Mouse (Mus musculus) c-Kit-positive CD71-negative TER-119-negative erythroid progenitor cells, embryonic 14.5 days (primary cell): ENCODE results near the gene Itpr1.

ENCODE experiments used
- DNase-seq: peaks from one replicate; pipeline ENCODE4 v3.0.0-alpha.2; 2013; ENCODE audit warnings: low read depth

The Itpr1 gene

DNA sequence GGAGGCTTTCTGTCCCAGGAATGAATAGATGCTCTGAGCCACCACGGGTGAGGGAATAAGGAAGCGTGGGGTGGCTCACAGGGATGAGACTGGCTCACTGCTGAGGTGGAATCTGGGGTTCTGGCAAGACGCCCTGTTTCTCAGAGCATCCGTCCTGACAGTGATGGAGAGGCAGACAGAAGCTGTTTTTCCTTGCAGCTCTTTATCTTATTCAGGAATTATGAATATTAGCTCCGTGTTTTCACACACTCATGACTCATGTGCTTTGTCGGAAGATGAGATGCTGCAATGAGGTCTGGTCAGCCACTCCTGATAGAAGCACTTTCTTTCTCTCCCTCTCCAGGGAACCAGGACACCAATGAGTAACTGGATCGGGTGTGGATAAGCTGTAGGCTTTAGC, 231.5 kb downstream of the Itpr1 start:
- DNase-seq = no peak

DNA sequence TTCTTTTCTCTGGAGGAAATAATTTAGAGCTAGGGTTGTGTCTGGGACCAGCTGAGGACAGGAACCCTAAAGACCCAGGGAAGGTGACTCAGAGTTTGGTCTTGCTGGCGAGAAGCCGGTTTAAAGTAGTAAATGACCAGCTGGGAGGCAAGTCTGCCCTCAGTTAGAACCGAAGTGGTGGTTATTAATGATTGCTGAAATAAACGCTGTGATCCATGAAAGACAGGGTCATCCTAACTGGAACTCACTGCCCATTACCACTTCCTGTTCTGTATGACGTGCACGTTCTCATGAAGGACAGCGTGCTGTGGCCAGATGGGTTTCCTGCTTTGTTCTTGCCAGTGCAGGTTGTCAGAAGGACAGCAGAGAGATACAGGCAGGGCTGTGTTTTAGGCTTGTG, 232.1 kb downstream of the Itpr1 start:
- DNase-seq = no peak

DNA sequence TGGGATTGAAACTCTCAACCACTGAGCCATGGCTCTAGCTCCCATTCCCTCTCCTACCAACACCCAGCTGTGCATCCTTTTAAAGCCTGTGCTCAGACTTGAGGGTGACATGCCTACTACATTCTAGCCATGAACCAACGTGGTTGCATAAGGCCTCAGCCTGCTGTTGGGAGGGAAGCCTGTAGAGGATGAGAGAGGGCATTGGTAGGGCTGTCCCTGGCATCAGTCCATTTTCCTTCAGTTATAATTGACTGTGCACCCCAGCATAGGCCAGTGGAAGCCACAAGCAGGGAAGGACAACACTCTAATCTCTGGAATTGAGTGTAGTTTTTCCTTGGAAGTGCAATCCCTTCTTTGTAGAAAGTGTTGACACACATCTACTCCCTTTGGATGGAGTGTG, 233.9 kb downstream of the Itpr1 start:
- no peak for DNase-seq

DNA sequence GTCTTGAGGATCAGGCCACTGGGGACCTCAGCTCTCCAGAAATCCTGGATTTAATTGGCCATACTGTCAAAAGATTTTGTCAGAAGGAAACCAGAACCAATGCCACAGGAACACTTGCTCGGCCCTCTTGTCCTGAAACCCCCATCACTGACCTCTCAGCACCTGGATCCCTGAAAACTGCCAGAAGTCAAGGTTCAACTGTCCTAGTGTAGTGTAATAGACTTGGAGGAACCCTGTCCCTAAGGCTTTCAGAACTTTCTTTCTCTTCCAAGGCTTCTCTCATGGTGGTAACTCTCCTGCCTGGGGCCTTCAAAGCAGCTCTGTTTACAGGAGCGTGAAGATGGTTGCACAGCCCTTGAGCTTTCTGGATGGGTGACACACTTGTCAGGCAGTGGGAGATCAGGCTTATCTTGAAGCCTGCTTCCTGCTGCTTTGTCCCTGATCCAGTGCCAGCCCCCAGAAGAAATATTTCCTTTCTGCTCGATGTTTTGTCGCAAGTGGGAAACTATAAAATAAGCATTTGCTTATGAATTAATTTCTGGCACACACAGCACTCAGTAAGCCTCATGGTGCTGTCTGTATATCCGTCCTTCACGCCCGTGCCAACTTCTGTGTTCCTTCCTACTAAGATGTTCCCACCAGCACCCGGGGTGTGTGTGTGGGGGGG, 234.4 kb downstream of the Itpr1 start:
- DNase-seq = no peak

DNA sequence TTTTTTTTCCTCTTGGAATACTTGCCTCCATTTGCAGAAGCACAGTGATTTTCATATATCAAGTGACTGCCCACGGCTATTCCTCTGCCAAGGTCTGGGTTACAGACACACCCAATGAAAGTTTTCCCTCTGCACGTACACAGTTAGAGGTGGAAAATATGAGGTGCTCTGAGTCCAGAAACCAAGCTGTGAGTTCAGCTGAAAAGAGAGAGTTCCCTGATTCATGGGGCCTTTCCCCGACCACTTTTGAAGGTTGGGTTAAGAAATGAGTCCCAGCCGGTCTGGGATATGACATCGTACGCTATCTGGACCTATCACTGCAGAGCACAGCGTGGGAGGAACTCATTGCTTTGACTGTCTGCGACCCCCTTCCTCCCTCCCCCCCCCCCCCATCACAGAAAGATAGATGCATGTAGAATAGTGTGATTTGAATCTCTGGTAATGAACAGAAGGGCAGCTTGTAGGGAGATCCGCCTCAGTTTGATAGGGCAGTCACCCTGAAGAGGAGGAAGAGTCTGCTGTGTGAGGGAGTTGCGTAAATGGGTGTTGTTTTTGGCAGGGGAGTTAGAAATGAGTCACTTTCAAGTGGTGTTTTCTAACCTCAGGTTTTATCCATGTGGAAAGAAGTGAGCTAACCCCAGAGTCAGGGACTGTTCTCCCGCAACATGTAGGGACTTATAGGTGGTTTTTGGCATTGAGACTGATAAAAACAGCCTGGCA, 235.3 kb downstream of the Itpr1 start:
- no peak for DNase-seq

DNA sequence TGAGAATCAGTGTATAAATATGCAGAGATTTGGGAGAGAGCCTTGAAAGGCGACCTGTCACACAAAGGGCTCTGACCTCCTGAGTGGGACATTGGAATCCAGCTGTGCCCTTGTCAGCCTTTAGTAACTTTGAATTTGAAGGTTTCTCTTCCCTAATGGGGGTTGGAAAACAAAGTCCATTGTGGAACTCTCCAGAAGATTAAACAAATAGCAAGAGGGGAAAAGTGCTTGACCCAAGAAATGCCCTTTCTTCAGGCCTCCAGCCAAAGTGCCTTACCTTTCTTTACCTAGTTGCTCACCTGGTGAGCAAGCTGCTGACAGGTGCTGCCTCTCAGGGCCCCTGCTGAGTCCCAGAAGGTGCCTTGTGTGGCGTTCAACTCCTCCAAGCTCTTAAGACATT, 236.0 kb downstream of the Itpr1 start:
- DNase-seq = no peak

DNA sequence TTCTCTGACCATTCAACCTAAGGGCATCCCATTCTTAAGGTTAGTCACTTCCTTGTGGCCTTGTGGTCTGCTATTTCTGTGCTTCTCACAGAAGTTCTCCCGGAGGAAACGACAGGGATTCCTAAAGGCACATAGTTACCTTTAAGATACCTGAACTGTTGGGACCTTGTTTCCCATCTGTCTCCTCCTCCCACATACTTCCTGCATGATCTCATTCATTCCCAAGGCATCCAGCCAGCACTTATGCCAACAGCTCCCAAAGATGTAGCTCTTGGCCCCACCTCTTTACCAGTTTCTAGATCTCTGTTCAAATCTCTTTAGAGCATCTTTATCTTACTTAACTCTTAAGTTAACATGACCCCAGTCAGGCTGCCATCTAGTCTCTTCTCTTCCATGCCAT, 238.6 kb downstream of the Itpr1 start:
- DNase-seq = no peak

DNA sequence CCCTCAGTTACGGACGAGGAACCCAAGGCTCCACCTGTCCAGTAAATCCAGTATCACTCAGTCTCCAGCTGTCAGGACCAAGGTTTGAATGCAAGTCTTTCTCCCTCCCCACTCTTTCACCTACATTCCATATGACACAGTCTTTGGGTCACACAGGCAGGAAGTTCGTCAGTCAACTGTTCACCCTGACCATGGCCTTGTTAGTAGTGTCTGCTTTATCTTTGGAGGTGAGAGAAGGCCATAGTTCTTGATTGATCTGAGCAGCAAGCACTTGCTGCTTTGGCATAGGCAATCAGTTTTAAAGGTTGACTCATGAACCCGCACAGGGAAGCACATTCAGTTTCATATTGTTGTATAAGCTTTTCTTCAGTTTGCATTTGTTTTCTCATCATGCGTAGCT, 240.7 kb downstream of the Itpr1 start:
- no peak for DNase-seq

DNA sequence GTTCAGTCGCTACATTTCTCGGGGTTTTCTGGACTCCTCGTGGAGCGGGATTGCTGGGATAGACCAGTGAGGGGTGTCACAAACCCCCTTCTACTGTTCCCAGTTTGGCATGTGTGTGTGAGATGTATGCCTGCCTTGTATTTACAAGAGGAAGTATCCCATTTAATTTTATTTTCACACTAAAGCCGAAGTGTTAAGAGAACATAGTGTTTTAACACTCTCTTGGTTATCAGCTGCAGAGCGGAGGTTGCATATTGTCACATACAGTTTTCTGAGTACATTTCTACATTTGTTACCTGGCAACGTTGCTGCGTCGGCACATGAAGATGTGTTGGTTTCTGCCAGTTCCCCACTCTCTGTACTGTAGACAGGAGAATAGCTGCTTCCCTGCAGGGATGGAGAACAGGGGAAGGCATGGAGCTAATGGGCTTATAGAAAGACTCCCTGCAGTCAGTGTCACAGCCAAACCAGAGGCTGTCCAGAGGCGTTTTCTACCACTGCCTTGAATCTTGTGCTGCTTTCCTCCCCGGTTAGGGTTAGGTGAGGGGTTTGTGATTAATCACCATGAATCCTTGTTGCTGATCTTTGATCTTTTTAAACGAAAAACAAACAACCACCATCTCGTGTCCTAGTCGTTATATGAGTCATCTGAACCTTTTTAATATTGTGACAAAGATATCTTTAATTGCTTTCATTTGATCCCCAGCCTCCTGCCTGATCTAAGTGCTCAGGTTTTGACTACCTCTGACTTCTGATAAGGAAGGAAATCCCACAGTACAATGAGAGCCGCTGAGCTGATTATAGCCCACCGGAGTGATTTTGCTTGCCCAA, 241.4 kb downstream of the Itpr1 start:
- DNase-seq = no peak

DNA sequence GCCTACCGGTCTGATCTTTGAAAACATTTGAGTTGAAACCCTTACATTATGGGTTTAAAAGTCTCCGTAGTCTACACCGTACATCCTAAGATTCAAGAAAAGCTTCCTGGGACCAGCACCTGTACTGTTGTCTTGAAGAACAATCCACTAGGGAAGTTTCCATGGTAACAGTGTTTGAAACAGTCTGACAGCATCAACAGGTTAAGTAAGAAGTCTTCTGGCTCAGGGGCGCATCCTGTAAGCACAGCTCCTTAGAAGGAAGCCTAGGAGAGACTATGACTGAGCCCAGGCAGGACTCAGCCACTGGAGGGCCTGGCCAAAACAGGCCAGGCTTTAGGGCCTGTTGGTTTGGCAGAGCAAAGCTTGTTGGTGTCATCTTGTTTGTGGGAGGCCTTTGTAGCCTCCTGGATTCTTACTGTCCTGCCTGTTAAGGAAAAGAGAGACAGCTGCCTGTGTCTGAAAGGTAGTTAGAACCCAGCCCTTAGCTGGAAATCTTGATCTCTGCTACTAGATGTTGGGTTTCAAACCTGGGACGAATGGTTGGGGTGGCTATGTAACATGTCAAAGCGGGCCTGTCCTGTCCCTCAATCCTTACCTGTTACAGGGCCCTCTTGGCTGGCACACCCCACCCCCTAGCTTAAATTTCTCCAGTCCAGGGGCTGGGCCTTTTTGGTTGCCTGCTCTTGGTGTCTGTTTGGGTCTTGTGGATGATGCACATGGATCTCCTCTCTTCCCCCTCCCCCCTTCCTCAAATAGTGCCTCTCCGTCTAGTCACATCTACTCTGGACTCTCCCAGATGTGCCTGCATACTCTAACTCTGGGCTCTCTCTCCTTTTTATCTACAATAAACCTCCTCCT, 242.3 kb downstream of the Itpr1 start:
- DNase-seq = no peak

DNA sequence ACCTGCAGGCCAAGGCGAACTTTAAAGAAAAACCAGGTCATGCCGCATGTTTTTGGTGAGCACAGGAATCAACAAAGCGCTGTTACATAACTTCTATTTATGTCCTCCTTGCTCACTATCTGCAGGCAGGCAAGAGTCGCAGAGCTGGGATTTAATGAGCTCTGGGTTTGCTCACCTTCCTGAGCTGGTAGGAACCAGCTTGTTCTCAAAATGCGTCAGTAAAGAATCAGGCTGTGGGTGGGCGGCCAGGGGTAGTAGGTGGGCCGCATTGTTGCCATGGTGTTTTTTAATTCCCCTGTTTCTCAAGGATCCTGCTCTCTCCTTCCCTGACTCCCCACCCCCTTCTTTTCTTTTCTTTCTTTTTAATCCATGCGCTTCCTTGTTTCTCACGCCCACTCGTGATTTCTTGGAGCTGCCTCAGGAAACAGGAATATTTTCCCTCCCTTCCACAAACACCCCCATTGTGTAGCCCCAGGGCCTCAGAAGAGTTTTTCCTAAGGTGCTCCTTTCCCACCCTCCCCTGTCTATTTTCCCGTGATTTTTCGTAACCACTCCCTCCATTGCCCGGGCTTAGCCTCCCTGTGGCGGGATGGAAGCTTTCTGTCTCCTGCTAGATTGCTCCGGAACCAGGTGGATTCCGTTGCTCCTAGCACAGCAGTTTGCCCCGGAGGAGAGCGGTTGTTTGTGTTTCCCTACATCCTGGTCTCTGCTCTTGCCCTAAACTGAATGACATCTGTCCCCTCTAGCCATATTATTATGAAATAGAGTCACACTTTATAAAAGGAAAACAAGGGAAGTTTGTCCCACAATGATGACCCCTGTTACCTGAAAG, 243.6 kb downstream of the Itpr1 start:
- no peak for DNase-seq

DNA sequence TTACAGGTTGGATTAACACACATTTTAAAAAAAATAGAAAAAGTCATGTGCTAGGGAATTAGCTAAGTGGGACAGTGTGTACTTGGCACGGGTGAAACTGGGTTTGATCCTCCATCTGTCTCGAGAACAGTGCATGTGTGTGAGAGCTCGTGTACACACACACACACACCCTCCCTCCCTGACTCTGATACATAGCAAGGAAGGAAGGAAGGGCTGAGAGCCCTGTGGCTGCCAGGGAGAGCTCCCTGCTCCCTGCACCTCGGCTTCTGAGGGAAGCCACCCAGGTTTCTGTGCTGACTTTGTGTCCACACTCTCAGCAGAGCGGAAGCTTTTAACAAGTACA, 244.1 kb downstream of the Itpr1 start:
- DNase-seq = no peak

DNA sequence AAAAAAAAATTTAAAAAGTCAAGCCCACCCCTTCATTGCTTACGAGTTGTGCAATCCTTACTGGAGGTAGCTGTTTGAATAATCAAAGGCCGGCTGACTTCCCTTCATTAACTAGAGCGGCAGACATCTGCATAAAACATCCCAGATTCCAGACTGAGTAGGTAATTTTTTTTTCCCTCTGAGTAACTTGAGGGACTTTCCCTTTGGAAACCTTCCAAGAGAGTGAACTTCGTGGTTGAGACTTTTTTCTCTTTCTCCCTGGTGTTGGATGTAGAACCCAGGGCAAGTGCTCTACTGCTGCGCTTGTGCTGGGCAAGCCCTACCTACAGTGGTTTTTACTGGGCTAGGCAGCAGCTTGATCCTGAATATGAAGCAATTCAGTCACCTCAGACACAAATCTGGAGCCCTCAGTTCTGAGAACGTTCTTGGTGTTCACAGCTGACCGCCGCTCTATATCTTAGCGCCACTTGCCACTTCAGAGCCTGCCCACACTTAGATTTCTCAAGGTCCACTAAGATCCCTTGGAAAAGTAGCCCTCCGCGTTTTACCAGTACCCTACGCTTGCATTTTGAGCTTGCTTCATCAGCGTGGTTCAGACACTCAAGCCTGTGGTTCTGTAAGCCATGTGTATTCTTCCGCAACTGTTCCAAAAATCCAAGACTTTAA, 244.8 kb downstream of the Itpr1 start:
- DNase-seq = no peak

DNA sequence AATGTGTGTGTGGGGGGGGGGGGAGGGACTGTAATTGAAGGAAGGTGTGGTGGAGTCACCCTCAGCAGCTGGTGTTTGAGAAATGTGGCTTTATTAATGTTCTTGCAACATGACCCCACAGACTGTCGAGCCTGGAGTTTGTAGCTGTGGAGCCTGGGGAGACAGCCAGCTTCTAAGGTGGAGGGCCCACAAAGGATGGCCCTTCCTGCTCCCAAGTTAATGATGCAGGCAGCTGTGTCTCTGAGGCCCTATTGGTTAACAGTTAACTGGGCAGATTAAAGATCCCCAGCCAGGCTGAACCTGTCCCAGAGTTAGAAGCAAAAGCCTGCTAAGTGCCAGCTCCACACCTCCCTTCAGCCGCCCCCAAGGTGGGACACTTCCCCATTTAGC, 245.3 kb downstream of the Itpr1 start:
- DNase-seq = no peak

DNA sequence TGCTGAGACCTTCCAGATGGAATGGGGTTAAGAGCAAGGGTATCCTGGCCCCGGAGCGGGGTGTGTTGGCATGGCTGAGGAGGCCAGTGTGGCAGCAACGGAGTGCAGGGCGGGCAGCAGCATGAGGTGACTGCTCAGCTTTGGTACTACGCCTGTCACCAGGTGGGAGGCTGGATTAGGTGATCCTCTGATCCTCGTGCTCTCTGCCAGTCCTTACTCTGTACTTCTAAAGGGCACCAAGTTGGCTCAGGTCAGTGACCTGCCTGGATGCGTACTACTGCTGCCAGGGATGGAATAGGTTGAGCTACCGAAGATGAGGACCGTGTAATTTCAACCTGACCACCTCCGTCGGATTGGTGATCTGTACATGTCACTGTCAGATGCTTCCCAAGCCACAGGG, 245.9 kb downstream of the Itpr1 start:
- DNase-seq = no peak

DNA sequence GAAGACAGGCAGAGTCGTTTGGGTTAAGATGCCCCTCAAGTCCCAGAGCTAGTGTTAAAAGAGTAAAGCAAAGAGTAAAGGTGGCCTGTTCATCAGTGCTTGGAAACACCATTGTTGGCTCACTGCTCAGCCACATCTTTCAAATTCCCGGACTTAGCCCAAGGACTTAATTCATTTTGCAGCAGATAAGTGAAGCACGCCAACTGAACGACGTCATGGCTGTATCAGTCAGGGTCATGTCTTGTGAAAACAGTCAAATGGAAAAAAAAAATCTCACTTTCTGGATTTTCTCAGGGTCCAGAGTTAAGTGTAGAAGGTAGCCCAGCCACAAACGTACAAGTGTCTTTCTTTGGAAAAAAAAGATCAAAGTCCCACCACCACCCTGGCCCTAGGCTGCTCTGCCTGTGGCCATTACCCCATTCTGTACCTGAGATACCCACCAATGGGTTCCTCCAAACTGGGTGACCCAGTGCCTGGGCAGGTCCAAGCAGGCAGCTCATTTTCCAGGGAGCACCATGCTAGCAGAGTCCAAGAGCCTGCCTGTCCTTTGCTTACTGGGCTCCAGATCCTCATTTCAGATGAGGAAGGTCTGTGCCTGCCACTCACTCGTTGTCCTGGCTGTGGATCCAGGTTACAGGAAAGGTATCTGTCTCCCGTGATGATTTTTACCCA, 251.5 kb downstream of the Itpr1 start:
- no peak for DNase-seq

DNA sequence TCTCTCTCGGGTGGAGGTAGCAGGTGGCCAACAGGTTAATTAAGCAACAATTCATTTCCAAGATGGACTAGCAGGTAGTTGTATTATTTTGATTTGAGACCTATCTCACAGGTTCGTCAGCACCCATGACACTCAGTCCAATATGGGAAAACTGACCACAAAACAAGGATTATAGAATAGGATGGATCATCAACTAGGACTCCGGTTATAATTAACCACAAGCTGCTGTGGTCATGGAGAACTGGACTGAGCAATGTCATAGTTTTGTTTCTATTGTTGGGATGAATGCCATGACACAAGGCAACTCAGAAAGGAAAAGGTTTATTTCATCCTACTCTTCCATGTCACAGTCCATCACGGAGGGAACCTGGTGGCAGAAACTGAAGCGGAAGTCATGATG, 252.3 kb downstream of the Itpr1 start:
- DNase-seq = no peak

DNA sequence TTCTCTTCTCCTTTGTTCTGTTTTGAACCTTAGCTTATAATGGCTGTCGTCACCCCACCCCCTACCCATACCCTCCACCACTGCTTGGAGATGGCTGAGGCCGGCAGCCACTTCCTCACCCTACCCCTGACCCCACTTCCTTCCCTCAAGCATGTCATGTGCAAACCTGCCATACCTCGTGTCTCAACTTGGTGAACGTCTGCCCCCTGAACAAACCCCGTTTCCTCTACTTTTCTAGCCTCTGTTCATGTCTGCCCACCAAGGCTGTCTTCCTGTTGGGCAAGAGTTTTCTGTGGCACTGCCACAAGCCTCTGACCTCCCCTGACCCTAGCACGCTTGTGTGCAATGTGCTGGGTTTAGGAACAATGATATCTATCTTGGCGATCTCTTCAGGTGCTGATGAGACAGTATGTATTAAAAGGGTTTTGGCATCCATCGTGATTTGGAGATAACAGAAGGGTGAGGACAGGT, 253.2 kb downstream of the Itpr1 start:
- DNase-seq = no peak

DNA sequence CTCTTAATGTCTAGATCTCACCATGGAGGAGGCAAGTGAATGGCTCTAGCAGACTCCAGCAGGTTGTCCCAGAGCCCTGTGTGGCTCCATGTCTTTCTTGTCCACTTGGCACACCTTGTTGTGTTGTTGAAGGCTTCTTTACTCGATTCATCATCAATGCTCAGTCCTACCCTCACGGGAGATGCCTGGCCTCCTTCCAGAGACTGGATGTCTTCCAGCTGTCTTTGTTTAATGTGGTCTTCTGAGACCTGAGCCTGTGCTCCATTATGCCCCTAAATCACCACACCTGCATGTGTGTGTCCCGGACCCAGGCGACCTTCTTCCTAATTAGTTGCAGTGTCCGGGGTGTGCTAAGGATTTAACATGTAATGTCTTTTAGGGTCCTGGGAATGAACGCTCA, 254.7 kb downstream of the Itpr1 start:
- no peak for DNase-seq

DNA sequence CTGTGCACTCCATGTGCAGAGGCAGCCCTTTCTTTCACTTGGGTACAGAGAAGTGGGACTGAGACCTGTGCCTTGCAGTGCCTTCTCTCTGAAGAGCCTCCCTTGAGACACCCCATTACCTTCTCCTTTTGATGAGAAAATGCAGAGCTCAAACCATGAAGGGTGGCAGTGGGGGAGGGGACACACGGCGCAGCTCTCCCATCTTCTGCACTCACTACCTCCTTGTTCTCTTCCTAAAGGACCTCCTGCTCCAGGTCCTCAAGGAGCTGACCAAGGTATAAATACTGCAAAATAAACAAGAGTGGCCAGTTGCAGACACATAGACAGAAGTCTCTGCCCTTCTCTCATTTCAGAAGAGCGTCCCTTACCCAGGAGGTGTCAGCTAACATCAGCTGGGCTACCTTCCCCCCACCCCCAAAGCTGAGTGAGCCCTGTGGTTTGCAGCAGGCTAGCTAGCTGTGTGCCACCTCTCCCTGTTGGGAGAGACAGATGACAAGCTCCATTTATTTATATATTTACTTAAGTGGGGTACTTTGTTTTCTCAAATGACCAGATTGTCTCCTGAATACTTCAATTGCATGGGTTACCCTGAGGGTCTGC, 255.4 kb downstream of the Itpr1 start:
- DNase-seq = no peak
